Mouse (Mus musculus) midbrain, postnatal 0 days (tissue): Measurements from ENCODE around the gene Stum. TPM values are rescaled to one million over a fixed set of nuclear protein-coding genes. Genes with fewer than 3 reads are reported as not detected.
"Not testable (repeated sequence)": the region's sequence is repeated elsewhere in the genome, so short reads cannot be mapped to it uniquely, and the experiment has no call there.

Experiments
- ATAC-seq: fragments of 200-750 bp; cut with Nextera tagmentation; 2 replicates; pipeline ENCODE4 v1.8.0; 2017; ENCODE audit warnings: moderate number of reproducible peaks, mild to moderate bottlenecking, moderate TSS enrichment, moderate library complexity; ENCODE audit not compliant: low FRiP score
- DNase-seq: peaks from one replicate; pipeline ENCODE4 v3.0.0-alpha.2; 2015; ENCODE audit warnings: low spot score
- H3K27ac ChIP-seq: fragments of 300-500 bp; sonication (generic); 2 replicates; pipeline ENCODE4 v1.5.1; 2014; ENCODE audit warnings: low read depth, mild to moderate bottlenecking, low read length, mixed read lengths
- H3K27me3 ChIP-seq: fragments of 300-500 bp; sonication (generic); 2 replicates; pipeline ENCODE4 v1.6.1; 2014; ENCODE audit warnings: low read length, control low read depth, mixed read lengths; ENCODE audit not compliant: insufficient read depth
- H3K36me3 ChIP-seq: fragments of 300-500 bp; sonication (generic); 2 replicates; pipeline ENCODE4 v1.6.1; 2014; ENCODE audit warnings: low read length, control low read depth, mixed read lengths; ENCODE audit not compliant: insufficient read depth
- H3K4me1 ChIP-seq: fragments of 300-500 bp; sonication (generic); 2 replicates; pipeline ENCODE4 v1.6.1; 2014; ENCODE audit warnings: mild to moderate bottlenecking, control low read depth, antibody characterized with exemption, low read length, mixed read lengths; ENCODE audit not compliant: insufficient read depth
- H3K4me2 ChIP-seq: fragments of 300-500 bp; sonication (generic); 2 replicates; pipeline ENCODE4 v1.6.1; 2014; ENCODE audit warnings: low read depth, mild to moderate bottlenecking, low read length, mixed read lengths; ENCODE audit not compliant: poor library complexity, severe bottlenecking
- H3K4me3 ChIP-seq: fragments of 300-500 bp; sonication (generic); 2 replicates; pipeline ENCODE4 v1.5.1; 2014; ENCODE audit warnings: low read depth, mild to moderate bottlenecking, low read length, moderate library complexity
- H3K9ac ChIP-seq: fragments of 300-500 bp; sonication (generic); replicated peaks from 2 replicates; pipeline ENCODE4 v1.6.1; 2014; ENCODE audit warnings: mild to moderate bottlenecking, low read length, moderate library complexity, mixed read lengths; ENCODE audit not compliant: poor library complexity, severe bottlenecking
- H3K9me3 ChIP-seq: fragments of 300-500 bp; sonication (generic); 2 replicates; pipeline ENCODE4 v1.6.1; 2016; ENCODE audit warnings: low read length, control low read depth
- CTCF ChIP-seq: IDR thresholded peaks from 2 replicates; pipeline ENCODE4 v1.5.1; 2016; ENCODE audit warnings: antibody characterized with exemption, mild to moderate bottlenecking
- WGBS: fragments of 180-500 bp; shearing (Covaris S2); extraction: QIAGEN DNeasy Blood & Tissue Kit; methylation state at CpG from one replicate; pipeline ENCODE4 v1.1.7; 2014; 5-methylcytosine and 5-hydroxymethylcytosine counted together
- polyA plus RNA-seq: library from polyadenylated mRNA; unstranded; fragments of >200 nt; fragmentation: Nextera tagmentation; extraction: Ambion mirVana; gene quantifications from 2 replicates; pipeline ENCODE4 v1.2.1, GENCODE M21; 2015
- total RNA-seq: library from RNA; depleted of rRNA; stranded (reverse); fragments of >200 nt; gene quantifications from 2 replicates; pipeline ENCODE4 v1.2.3, GENCODE M21; 2014

Stum gene
- total and polyA plus RNA-seq, 2 experiments from 2014 or later: 17.8 to 86.7 TPM

- Histone ChIP-seq H3K4me1 (no peaks in the 10 kb centered on the region), H3K4me2 (no peak overlapping the region), H3K4me3 (no peak overlapping the region), H3K36me3 (no peaks in the 10 kb centered on the region), H3K9me3 (no peaks in the 10 kb centered on the region), H3K27me3 (no peaks in the 10 kb centered on the region), H3K27ac (no peak overlapping the region), H3K9ac (no peak overlapping the region)
- ATAC-seq (no peak), DNase-seq (no peak)
- WGBS: 92% methylated on average over 2 of the region's 2 CpGs
- no peak for TF ChIP-seq CTCF
These were observed 40.0 kb upstream of the Stum start for GRCm38 (mm10) chr1:180523320-180523719.

- H3K4me1 ChIP-seq: no peaks in the 10 kb centered on the region
- 27% methylated on average over 7 of the region's 7 CpGs for WGBS
- H3K36me3 ChIP-seq: no peaks in the 10 kb centered on the region
- H3K9me3 ChIP-seq: no peaks in the 10 kb centered on the region
- H3K27me3 ChIP-seq: no peaks in the 10 kb centered on the region; the same call in 1 of the 2 replicates
- no peak for TF ChIP-seq CTCF
- H3K4me2 ChIP-seq: no peak overlapping the region
- no peak overlapping the region for H3K9ac ChIP-seq
- H3K27ac ChIP-seq: no peak overlapping the region
- H3K4me3 ChIP-seq: no peak overlapping the region
- DNase-seq (peak; percentile 54), ATAC-seq (no peak)
These were observed 36.9 kb upstream of the Stum start for GRCm38 (mm10) chr1:180520190-180520589.

- DNase-seq (no peak), ATAC-seq (no peak)
- no peak overlapping the region for H3K4me2 ChIP-seq
- WGBS: 93% methylated on average over 8 of the region's 8 CpGs
- H3K27me3 ChIP-seq: no peaks in the 10 kb centered on the region; the same call in 1 of the 2 replicates
- no peaks in the 10 kb centered on the region for H3K9me3 ChIP-seq
- TF ChIP-seq CTCF: no peak
- H3K4me3 ChIP-seq: no peak overlapping the region
- H3K36me3 ChIP-seq: no peaks in the 10 kb centered on the region
- H3K4me1 ChIP-seq: no peaks in the 10 kb centered on the region
- H3K27ac ChIP-seq: no peak overlapping the region
- H3K9ac ChIP-seq: no peak overlapping the region
These were observed 36.2 kb upstream of the Stum start for GRCm38 (mm10) chr1:180519520-180519919.

GRCm38 (mm10) chr1:180518899-180519298, 35.6 kb upstream of the Stum start:
- not testable (repeated sequence) for H3K9me3 ChIP-seq, H3K4me2 ChIP-seq, H3K27me3 ChIP-seq, H3K27ac ChIP-seq, DNase-seq, ATAC-seq, H3K4me3 ChIP-seq, H3K9ac ChIP-seq, H3K36me3 ChIP-seq, H3K4me1 ChIP-seq
- 97% methylated on average over 7 of the region's 7 CpGs for WGBS

GRCm38 (mm10) chr1:180518412-180518811, 35.1 kb upstream of the Stum start:
- no peaks in the 10 kb centered on the region for H3K4me1 ChIP-seq
- DNase-seq (no peak), ATAC-seq (no peak)
- H3K4me2 ChIP-seq: no peak overlapping the region
- no peaks in the 10 kb centered on the region; the same call in 1 of the 2 replicates for H3K27me3 ChIP-seq
- WGBS: 84% methylated on average over 8 of the region's 8 CpGs
- no peak for TF ChIP-seq CTCF
- no peak overlapping the region for H3K27ac ChIP-seq
- no peaks in the 10 kb centered on the region for H3K36me3 ChIP-seq
- no peaks in the 10 kb centered on the region for H3K9me3 ChIP-seq
- H3K4me3 ChIP-seq: no peak overlapping the region
- no peak overlapping the region for H3K9ac ChIP-seq

- ATAC-seq: no peak
- Histone ChIP-seq H3K9ac (no peak overlapping the region), H3K27ac (no peak overlapping the region), H3K9me3 (no peaks in the 10 kb centered on the region), H3K27me3 (no peaks in the 10 kb centered on the region; the same call in 1 of the 2 replicates), H3K4me3 (no peak overlapping the region), H3K36me3 (no peaks in the 10 kb centered on the region), H3K4me2 (no peak overlapping the region), H3K4me1 (no peaks in the 10 kb centered on the region)
- no peak for DNase-seq
- no peak for TF ChIP-seq CTCF
- 74% methylated on average over 10 of the region's 10 CpGs for WGBS
These were observed 34.2 kb upstream of the Stum start for GRCm38 (mm10) chr1:180517390-180518054.
